Mouse (Mus musculus): ENCODE measurements around the gene Susd6. TPM values are rescaled to one million over a fixed set of nuclear protein-coding genes. Genes with fewer than 3 reads are reported as not detected.
"Not testable (repeated sequence)": the region's sequence is repeated elsewhere in the genome, so short reads cannot be mapped to it uniquely, and the experiment has no call there.

The Susd6 gene
- polyA plus RNA-seq, 1 experiment from 2014 or later: 18.6 TPM

- peaks cover 19% of the 10 kb centered on the region; the same call in 1 of the 2 replicates for H3K4me1 ChIP-seq
- 33% methylated on average over 1 of the region's 1 CpGs for WGBS
- H3K9ac ChIP-seq: no peak overlapping the region
- no peak for ATAC-seq (ENCODE audit: insufficient number of reproducible peaks, low FRiP score, low TSS enrichment, low read depth)
- H3K9me3 ChIP-seq (replicated peaks): no peaks in the 10 kb centered on the region
- no peaks in the 10 kb centered on the region for H3K36me3 ChIP-seq
- H3K4me3 ChIP-seq (replicated peaks): no peak overlapping the region
- no peak overlapping the region for H3K27ac ChIP-seq (replicated peaks)
- H3K4me2 ChIP-seq (replicated peaks): no peak overlapping the region
- H3K27me3 ChIP-seq: no peaks in the 10 kb centered on the region
Measured at GRCm38 (mm10) chr12:80815298-80815697, 25.0 kb downstream of the Susd6 start.

- no peak for ATAC-seq (ENCODE audit: insufficient number of reproducible peaks, low FRiP score, low TSS enrichment, low read depth)
- Histone ChIP-seq H3K36me3 (no peaks in the 10 kb centered on the region), H3K27ac (replicated peaks) (no peak overlapping the region), H3K9me3 (replicated peaks) (no peaks in the 10 kb centered on the region), H3K4me1 (peaks cover 19% of the 10 kb centered on the region; the same call in 1 of the 2 replicates), H3K27me3 (no peaks in the 10 kb centered on the region), H3K9ac (no peak overlapping the region), H3K4me3 (replicated peaks) (no peak overlapping the region), H3K4me2 (replicated peaks) (no peak overlapping the region)
- WGBS: 91% methylated on average over 3 of the region's 3 CpGs
Measured at GRCm38 (mm10) chr12:80815893-80816292, 25.6 kb downstream of the Susd6 start.

- no peak overlapping the region for H3K27ac ChIP-seq (replicated peaks)
Measured at GRCm38 (mm10) chr12:80816380-80817086, 26.2 kb downstream of the Susd6 start.

GRCm38 (mm10) chr12:80817697-80818235, 27.5 kb downstream of the Susd6 start:
- Histone ChIP-seq H3K36me3 (no peaks in the 10 kb centered on the region), H3K9ac (no peak overlapping the region), H3K27ac (replicated peaks) (no peak overlapping the region), H3K4me3 (replicated peaks) (no peak overlapping the region), H3K27me3 (no peaks in the 10 kb centered on the region), H3K4me2 (replicated peaks) (no peak overlapping the region), H3K4me1 (0 out of 2 replicates have a peak, but pooled peaks cover 10% of the 10 kb centered on the region), H3K9me3 (replicated peaks) (no peaks in the 10 kb centered on the region)
- ATAC-seq (ENCODE audit: insufficient number of reproducible peaks, low FRiP score, low TSS enrichment, low read depth): no peak

More at GRCm38 (mm10) chr12:80816380-80817086, 26.2 kb downstream of the Susd6 start:
- Histone ChIP-seq H3K4me3 (replicated peaks) (no peak overlapping the region), H3K4me1 (peaks cover 19% of the 10 kb centered on the region; the same call in 1 of the 2 replicates), H3K9ac (no peak overlapping the region), H3K36me3 (no peaks in the 10 kb centered on the region), H3K27me3 (no peaks in the 10 kb centered on the region), H3K4me2 (replicated peaks) (no peak overlapping the region), H3K9me3 (replicated peaks) (no peaks in the 10 kb centered on the region)
- no peak for ATAC-seq (ENCODE audit: insufficient number of reproducible peaks, low FRiP score, low TSS enrichment, low read depth)
- WGBS: 64% methylated on average over 1 of the region's 1 CpGs

- not testable (repeated sequence) for H3K36me3 ChIP-seq; H3K27me3 ChIP-seq; H3K4me2 ChIP-seq (replicated peaks); H3K9ac ChIP-seq; ATAC-seq (ENCODE audit: insufficient number of reproducible peaks, low FRiP score, low TSS enrichment, low read depth); H3K9me3 ChIP-seq (replicated peaks); H3K4me1 ChIP-seq; H3K4me3 ChIP-seq (replicated peaks); H3K27ac ChIP-seq (replicated peaks)
- WGBS: 47% methylated on average over 2 of the region's 2 CpGs
Measured at GRCm38 (mm10) chr12:80819020-80819419, 28.7 kb downstream of the Susd6 start.

DNA sequence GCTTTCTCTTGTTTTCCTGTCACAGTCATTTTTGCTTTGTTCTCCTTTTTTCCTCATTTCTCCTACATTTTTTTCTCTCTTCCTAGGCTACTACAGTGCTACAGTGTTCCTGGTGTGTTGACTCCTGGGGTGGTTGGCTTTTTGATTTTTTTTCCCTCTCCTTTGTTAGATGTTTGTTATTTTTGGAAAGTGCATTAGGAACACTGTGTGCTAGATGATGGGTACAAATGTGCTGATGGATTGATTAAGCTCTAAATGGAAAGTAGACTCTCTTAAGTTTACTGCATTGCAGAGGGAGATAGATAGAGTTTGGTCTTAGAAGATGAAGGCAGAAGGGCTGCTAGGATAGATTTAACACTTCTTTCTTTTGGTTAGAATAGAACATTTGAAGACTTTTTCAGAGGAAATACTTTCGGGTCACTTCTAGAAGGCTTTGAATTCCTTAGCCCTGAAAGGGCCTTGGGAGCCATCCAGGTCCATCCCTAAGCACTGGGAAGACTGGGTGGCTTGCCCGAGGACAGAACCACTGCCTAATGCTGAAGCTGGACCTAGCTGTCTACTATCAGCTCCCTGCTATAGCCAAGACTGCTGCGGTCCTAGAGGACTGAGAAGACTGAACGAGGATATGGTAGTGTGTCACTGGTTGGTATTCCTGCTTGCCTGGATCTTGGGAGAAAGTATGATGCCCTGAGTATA, 31.1 kb downstream of the Susd6 start:
- WGBS: 76% methylated on average over 4 of the region's 4 CpGs
- Histone ChIP-seq H3K4me3 (replicated peaks) (no peak overlapping the region), H3K9me3 (replicated peaks) (no peaks in the 10 kb centered on the region), H3K36me3 (no peaks in the 10 kb centered on the region), H3K27ac (replicated peaks) (no peak overlapping the region), H3K27me3 (no peaks in the 10 kb centered on the region), H3K9ac (no peak overlapping the region), H3K4me2 (replicated peaks) (no peak overlapping the region), H3K4me1 (peaks cover 6% of the 10 kb centered on the region; the same call in 1 of the 2 replicates)
- no peak for ATAC-seq (ENCODE audit: insufficient number of reproducible peaks, low FRiP score, low TSS enrichment, low read depth)

GRCm38 (mm10) chr12:80822533-80822932, 32.2 kb downstream of the Susd6 start:
- Histone ChIP-seq H3K27me3 (no peaks in the 10 kb centered on the region), H3K9me3 (replicated peaks) (no peaks in the 10 kb centered on the region), H3K9ac (no peak overlapping the region), H3K4me3 (replicated peaks) (no peak overlapping the region), H3K4me1 (peaks cover 8% of the 10 kb centered on the region), H3K36me3 (no peaks in the 10 kb centered on the region), H3K27ac (replicated peaks) (no peak overlapping the region), H3K4me2 (replicated peaks) (no peak overlapping the region)
- WGBS: 93% methylated on average over 7 of the region's 7 CpGs
- no peak for ATAC-seq (ENCODE audit: insufficient number of reproducible peaks, low FRiP score, low TSS enrichment, low read depth)

DNA sequence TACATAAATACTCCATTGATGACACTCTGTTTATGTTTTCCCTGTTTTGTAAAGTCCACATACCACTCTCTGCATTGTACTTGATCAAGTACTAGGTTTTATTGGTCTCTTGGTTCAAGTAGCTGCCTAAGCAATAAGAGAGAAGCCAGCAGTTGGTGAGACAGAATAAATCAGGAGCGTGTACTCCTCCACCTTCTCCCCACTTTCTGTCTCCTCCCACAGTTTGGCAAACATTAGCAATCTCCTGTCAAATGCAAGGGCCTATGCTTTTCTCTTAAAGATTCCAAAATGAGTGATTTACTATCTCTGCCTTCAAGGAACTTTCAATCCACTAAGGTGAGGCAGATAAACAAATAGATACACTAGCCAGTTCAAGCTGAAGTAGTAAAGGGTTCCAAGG, 33.9 kb downstream of the Susd6 start:
- Histone ChIP-seq H3K9me3 (replicated peaks) (no peaks in the 10 kb centered on the region), H3K27me3 (no peaks in the 10 kb centered on the region), H3K4me3 (replicated peaks) (no peak overlapping the region), H3K4me2 (replicated peaks) (no peak overlapping the region), H3K36me3 (no peaks in the 10 kb centered on the region; the same call in 1 of the 2 replicates), H3K4me1 (peaks cover 11% of the 10 kb centered on the region), H3K9ac (no peak overlapping the region), H3K27ac (replicated peaks) (no peak overlapping the region)
- WGBS: 82% methylated on average over 1 of the region's 1 CpGs
- ATAC-seq (ENCODE audit: insufficient number of reproducible peaks, low FRiP score, low TSS enrichment, low read depth): no peak

GRCm38 (mm10) chr12:80826423-80826822, 36.1 kb downstream of the Susd6 start:
- WGBS: 38% methylated on average over 1 of the region's 1 CpGs
- Histone ChIP-seq H3K27me3 (no peaks in the 10 kb centered on the region), H3K9me3 (replicated peaks) (no peaks in the 10 kb centered on the region), H3K4me2 (replicated peaks) (no peak overlapping the region), H3K36me3 (no peaks in the 10 kb centered on the region; the same call in 1 of the 2 replicates), H3K4me1 (peaks cover 11% of the 10 kb centered on the region), H3K4me3 (replicated peaks) (no peak overlapping the region), H3K9ac (no peak overlapping the region), H3K27ac (replicated peaks) (no peak overlapping the region)
- ATAC-seq (ENCODE audit: insufficient number of reproducible peaks, low FRiP score, low TSS enrichment, low read depth): no peak

DNA sequence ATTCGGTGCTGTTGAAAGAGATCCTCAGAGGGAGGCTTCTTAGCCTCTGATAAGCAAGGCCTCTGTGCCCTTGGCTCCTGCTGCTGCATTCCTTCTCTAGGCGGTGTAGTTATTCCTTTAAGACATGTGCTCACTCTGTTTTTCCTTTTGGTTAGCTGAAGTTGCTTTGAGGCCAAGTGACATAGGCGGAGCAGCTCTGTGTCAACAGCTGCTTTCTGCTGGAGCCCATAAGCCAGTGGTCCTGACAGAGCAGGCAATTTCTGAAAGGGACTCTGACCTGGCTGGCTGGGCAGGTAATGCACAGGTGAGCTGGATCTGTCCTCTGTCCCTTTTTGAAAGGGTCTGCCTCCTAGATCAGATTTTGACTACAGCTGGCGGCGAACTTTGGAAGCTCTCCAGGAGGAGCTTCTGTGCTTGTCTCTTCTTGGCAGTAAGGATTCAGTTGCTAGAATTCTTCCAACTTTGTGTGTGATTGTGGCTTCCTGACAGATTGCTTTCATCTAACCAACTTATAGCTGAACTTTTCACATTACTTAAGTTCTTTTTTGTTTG, 37.2 kb downstream of the Susd6 start:
- H3K36me3 ChIP-seq: no peaks in the 10 kb centered on the region; the same call in 1 of the 2 replicates
- no peak overlapping the region; the same call in 1 of the 2 replicates for H3K4me2 ChIP-seq (replicated peaks)
- H3K9ac ChIP-seq: no peak overlapping the region
- no peaks in the 10 kb centered on the region for H3K27me3 ChIP-seq
- WGBS: 37% methylated on average over 5 of the region's 5 CpGs
- peaks cover 11% of the 10 kb centered on the region for H3K4me1 ChIP-seq
- no peaks in the 10 kb centered on the region for H3K9me3 ChIP-seq (replicated peaks)
- peak overlapping the region; percentile 58 for H3K27ac ChIP-seq (replicated peaks)
- no peak for ATAC-seq (ENCODE audit: insufficient number of reproducible peaks, low FRiP score, low TSS enrichment, low read depth)
- H3K4me3 ChIP-seq (replicated peaks): no peak overlapping the region

GRCm38 (mm10) chr12:80828020-80828419, 37.7 kb downstream of the Susd6 start:
- H3K4me1 ChIP-seq: peaks cover 11% of the 10 kb centered on the region
- 76% methylated on average over 5 of the region's 5 CpGs for WGBS
- no peaks in the 10 kb centered on the region for H3K9me3 ChIP-seq (replicated peaks)
- H3K27me3 ChIP-seq: no peaks in the 10 kb centered on the region
- no peaks in the 10 kb centered on the region; the same call in 1 of the 2 replicates for H3K36me3 ChIP-seq
- no peak overlapping the region for H3K27ac ChIP-seq (replicated peaks)
- ATAC-seq (ENCODE audit: insufficient number of reproducible peaks, low FRiP score, low TSS enrichment, low read depth): no peak
- no peak overlapping the region for H3K4me2 ChIP-seq (replicated peaks)
- H3K4me3 ChIP-seq (replicated peaks): no peak overlapping the region
- no peak overlapping the region for H3K9ac ChIP-seq
